Mouse (Mus musculus) forebrain, embryonic 11.5 days (tissue): ENCODE data around the gene Ankmy2. TPM values are rescaled to one million over a fixed set of nuclear protein-coding genes. Genes with fewer than 3 reads are reported as not detected.

ENCODE experiments used
- ATAC-seq: fragments of 200-750 bp; cut with Nextera tagmentation; replicated peaks from 2 replicates; pipeline ENCODE4 v1.8.0; 2017; ENCODE audit warnings: moderate TSS enrichment; ENCODE audit not compliant: low FRiP score
- DNase-seq: peaks from one replicate; pipeline ENCODE4 v3.0.0-alpha.2; 2017; ENCODE audit warnings: low spot score
- H3K27ac ChIP-seq: fragments of 300-500 bp; sonication (generic); 2 replicates; pipeline ENCODE4 v1.5.1; 2014; ENCODE audit warnings: low read depth, low read length
- H3K27me3 ChIP-seq: fragments of 300-500 bp; sonication (generic); 2 replicates; pipeline ENCODE4 v1.6.1; 2014; ENCODE audit warnings: mild to moderate bottlenecking, low read length, mixed read lengths; ENCODE audit not compliant: control insufficient read depth, insufficient read depth
- H3K36me3 ChIP-seq: fragments of 300-500 bp; sonication (generic); 2 replicates; pipeline ENCODE4 v1.6.1; 2014; ENCODE audit warnings: mild to moderate bottlenecking, low read length, moderate library complexity, mixed read lengths; ENCODE audit not compliant: control insufficient read depth, insufficient read depth
- H3K4me1 ChIP-seq: fragments of 300-500 bp; sonication (generic); replicated peaks from 2 replicates; pipeline ENCODE4 v1.6.1; 2014; ENCODE audit warnings: low read length, mixed read lengths; ENCODE audit not compliant: control insufficient read depth, insufficient read depth
- H3K4me2 ChIP-seq: fragments of 300-500 bp; sonication (generic); 2 replicates; pipeline ENCODE4 v1.6.1; 2014; ENCODE audit warnings: low read depth, mild to moderate bottlenecking, low read length, moderate library complexity, mixed read lengths; ENCODE audit not compliant: severe bottlenecking
- H3K4me3 ChIP-seq: fragments of 300-500 bp; sonication (generic); 2 replicates; pipeline ENCODE4 v1.5.1; 2014; ENCODE audit warnings: low read depth, low read length
- H3K9ac ChIP-seq: fragments of 300-500 bp; sonication (generic); 2 replicates; pipeline ENCODE4 v1.6.1; 2014; ENCODE audit warnings: low read length
- H3K9me3 ChIP-seq: fragments of 300-500 bp; sonication (generic); 2 replicates; pipeline ENCODE4 v1.6.1; 2016; ENCODE audit warnings: low read length, mixed read lengths; ENCODE audit not compliant: control insufficient read depth
- WGBS: fragments of 180-500 bp; shearing (Covaris S2); extraction: QIAGEN DNeasy Blood & Tissue Kit; methylation state at CpG from one replicate; pipeline ENCODE4 v1.1.7; 2014; 5-methylcytosine and 5-hydroxymethylcytosine counted together
- polyA plus RNA-seq: library from polyadenylated mRNA; unstranded; fragments of >200 nt; fragmentation: Nextera tagmentation; extraction: Ambion mirVana; gene quantifications from 2 replicates; pipeline ENCODE4 v1.2.1, GENCODE M21; 2014

Ankmy2 gene
- polyA plus RNA-seq, 1 experiment from 2014 or later, result 30.6 TPM

GRCm38 (mm10) chr12:36150265-36150664 lies 6.6 kb upstream of the Ankmy2 start:
- ATAC-seq, result no peak
- 95% methylated on average over 2 of the region's 2 CpGs for WGBS

GRCm38 (mm10) chr12:36150737-36151136 lies 6.2 kb upstream of the Ankmy2 start:
- Histone ChIP-seq H3K9ac (no peak overlapping the region), H3K4me1 (no peaks in the 10 kb centered on the region), H3K9me3 (no peaks in the 10 kb centered on the region), H3K27ac (no peak overlapping the region), H3K27me3 (no peaks in the 10 kb centered on the region), H3K4me3 (no peak overlapping the region), H3K36me3 (no peaks in the 10 kb centered on the region; the same call in 1 of the 2 replicates), H3K4me2 (no peak overlapping the region)
- WGBS, result 97% methylated on average over 2 of the region's 2 CpGs
- DNase-seq (no peak), ATAC-seq (no peak)

More at GRCm38 (mm10) chr12:36150265-36150664, 6.6 kb upstream of the Ankmy2 start:
- no peaks in the 10 kb centered on the region for H3K9me3 ChIP-seq
- H3K36me3 ChIP-seq, result no peaks in the 10 kb centered on the region; the same call in 1 of the 2 replicates
- no peaks in the 10 kb centered on the region for H3K4me1 ChIP-seq
- H3K4me2 ChIP-seq, result no peak overlapping the region
- DNase-seq, result no peak
- no peak overlapping the region for H3K27ac ChIP-seq
- no peak overlapping the region for H3K4me3 ChIP-seq
- H3K9ac ChIP-seq, result no peak overlapping the region
- H3K27me3 ChIP-seq, result no peaks in the 10 kb centered on the region

DNA sequence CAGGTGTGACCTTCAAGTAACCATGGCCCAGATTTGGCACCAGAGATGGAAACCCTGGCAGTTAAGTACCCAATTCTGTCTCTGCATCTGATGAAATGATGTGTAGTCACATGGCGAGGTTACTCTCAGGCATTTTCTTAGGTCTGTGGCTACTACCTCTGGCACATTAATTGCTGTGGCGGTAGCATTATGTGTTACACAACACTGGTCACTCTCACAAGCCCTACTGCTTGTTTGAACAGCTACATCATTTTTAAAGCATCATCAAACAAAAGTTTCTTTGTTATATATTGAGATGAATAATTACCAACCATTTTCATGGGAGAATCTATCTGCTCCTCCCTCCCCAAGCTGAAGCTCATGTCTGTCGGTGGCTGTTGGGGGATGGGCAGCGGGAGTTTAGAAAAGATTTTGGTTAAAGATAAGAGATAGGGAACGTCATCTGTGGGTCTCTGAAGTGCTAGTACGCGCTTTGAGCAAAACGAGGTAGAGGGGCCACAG lies 1.7 kb upstream of the Ankmy2 start:
- H3K4me3 ChIP-seq, result peak overlapping the region; percentile 87
- H3K27ac ChIP-seq, result no peak overlapping the region
- peak overlapping the region; percentile 76 for H3K4me2 ChIP-seq
- H3K36me3 ChIP-seq, result no peaks in the 10 kb centered on the region
- no peaks in the 10 kb centered on the region for H3K27me3 ChIP-seq
- no peaks in the 10 kb centered on the region for H3K4me1 ChIP-seq
- H3K9ac ChIP-seq, result peak overlapping the region; percentile 90
- no peaks in the 10 kb centered on the region for H3K9me3 ChIP-seq
- DNase-seq, result no peak
- WGBS, result 19% methylated on average over 8 of the region's 8 CpGs
- no peak for ATAC-seq

- Histone ChIP-seq H3K36me3 (no peaks in the 10 kb centered on the region), H3K4me3 (peak overlapping the region; percentile 87), H3K9me3 (no peaks in the 10 kb centered on the region), H3K27ac (peak overlapping the region; percentile 25; the same call in 1 of the 2 replicates), H3K4me1 (no peaks in the 10 kb centered on the region), H3K9ac (peak overlapping the region; percentile 90), H3K27me3 (no peaks in the 10 kb centered on the region), H3K4me2 (peak overlapping the region; percentile 76)
- DNase-seq (no peak), ATAC-seq (peak; percentile 69)
- under 1% methylated on average over 33 of the region's 33 CpGs for WGBS
These were observed 745 bp upstream of the Ankmy2 start for GRCm38 (mm10) chr12:36156101-36156636.

DNA sequence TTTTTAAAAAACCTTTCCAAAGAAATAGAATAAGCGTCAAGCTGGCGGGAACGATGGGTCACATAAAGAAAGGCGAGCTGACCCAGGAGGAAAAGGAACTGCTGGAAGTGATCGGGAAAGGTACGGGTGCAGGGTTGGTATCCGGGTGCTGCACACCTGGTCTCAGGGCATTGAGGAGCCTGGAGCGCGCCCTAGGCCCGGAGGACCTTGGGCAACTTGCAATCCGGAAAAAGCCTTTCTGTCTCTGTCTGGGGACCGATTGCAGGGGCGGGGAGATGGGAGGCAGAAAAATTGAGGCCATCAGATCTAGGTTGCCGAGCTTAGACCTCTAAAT lies 357 bp downstream of the Ankmy2 start:
- H3K27ac ChIP-seq, result 0 out of 2 replicates have a peak overlapping the region, but pooled peaks have one; percentile 9
- no peaks in the 10 kb centered on the region for H3K9me3 ChIP-seq
- no peaks in the 10 kb centered on the region for H3K4me1 ChIP-seq
- peak overlapping the region; percentile 76 for H3K4me2 ChIP-seq
- peak overlapping the region; percentile 87 for H3K4me3 ChIP-seq
- WGBS, result under 1% methylated on average over 14 of the region's 14 CpGs
- no peaks in the 10 kb centered on the region for H3K36me3 ChIP-seq
- DNase-seq (no peak), ATAC-seq (peak; percentile 21)
- peak overlapping the region; percentile 90 for H3K9ac ChIP-seq
- H3K27me3 ChIP-seq, result no peaks in the 10 kb centered on the region

DNA sequence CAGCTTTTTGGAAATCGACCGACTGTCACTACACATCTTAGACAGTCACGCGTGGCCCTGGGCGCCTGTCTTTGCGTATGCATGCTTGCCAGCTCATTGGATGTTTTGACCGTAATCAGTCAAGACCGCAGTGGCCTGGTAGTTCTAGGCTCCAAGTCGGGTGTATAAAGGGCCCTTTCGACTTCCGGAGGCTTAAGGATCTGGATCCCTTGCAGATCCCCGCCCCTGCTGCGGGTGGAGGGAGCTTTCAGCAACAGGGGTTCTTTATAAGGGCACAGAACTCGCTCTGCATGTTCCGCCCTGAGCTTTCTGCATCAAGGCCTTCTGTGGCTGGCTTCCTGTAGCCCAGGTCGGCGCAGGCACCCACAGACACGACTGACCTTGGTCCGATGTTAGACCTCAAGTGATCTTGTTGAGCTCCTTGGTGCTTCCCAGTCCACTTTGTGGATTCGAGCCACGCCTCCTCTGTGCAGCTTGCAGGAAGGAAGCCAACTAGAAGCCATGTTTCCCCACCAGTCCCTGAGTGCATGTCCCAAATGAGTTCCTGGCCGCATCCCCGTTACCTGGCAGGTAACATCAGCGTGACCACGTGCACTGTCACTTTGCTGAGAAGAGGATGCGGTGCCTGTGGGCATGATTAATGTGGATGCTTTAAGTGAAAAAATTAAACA lies 859 bp downstream of the Ankmy2 start, which contains the start of gene Bzw2:
Gene Bzw2, minus strand, starts transcription at position 443 of the 671 bp plus-strand sequence.
- peak within 1 kb of the TSS; percentile 90 for H3K9ac ChIP-seq
- H3K27ac ChIP-seq, result peak within 1 kb of the TSS; percentile 9; the same call in 1 of the 2 replicates
- no peaks in the 10 kb centered on the region for H3K4me1 ChIP-seq
- WGBS, result 3% methylated on average over 26 of the region's 26 CpGs
- H3K4me3 ChIP-seq, result peak within 1 kb of the TSS; percentile 87
- peak; percentile 75 for DNase-seq
- H3K27me3 ChIP-seq, result no peaks in the 10 kb centered on the region
- no peaks in the 10 kb centered on the region for H3K36me3 ChIP-seq
- no peak for ATAC-seq
- H3K9me3 ChIP-seq, result no peaks in the 10 kb centered on the region
- H3K4me2 ChIP-seq, result peak within 1 kb of the TSS; percentile 76

DNA sequence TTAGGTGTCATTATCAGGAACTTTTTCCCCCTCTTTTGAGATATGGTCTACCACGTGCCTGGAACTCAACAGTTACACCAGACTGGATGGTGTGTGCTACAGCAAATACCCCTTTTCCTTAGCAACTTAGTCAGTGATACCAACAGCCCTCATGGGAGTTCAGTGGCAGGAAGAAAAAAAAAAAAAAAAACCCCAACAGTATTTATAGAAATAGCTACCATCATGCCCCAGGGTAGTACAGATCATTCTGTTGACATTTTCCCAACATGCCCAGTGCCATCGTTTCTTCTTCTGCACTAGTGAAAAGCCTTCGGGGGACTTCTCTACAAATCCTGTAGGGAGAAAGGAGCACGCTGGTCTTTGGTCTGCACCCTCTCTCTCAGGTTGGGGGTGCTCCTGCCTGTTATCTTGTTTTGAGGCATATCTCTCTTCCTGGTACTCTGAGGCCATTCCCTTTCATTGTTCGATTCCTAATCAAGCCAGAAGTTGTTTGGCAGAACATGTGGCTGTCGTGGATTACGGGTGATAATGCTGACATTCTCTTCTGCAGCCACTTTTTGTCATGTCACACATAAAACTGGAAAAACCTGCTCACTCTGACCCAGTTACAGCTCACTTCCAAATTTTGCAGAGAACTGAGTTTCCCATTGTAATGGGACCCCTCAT lies 7.3 kb downstream of the Ankmy2 start:
- no peak for ATAC-seq
- H3K9ac ChIP-seq, result no peak overlapping the region
- no peak for DNase-seq
- no peaks in the 10 kb centered on the region for H3K4me1 ChIP-seq
- H3K36me3 ChIP-seq, result no peaks in the 10 kb centered on the region
- 87% methylated on average over 7 of the region's 7 CpGs for WGBS
- H3K4me2 ChIP-seq, result no peak overlapping the region
- no peak overlapping the region for H3K27ac ChIP-seq
- no peaks in the 10 kb centered on the region for H3K9me3 ChIP-seq
- H3K27me3 ChIP-seq, result no peaks in the 10 kb centered on the region
- no peak overlapping the region for H3K4me3 ChIP-seq

- H3K9me3 ChIP-seq, result no peaks in the 10 kb centered on the region
- ATAC-seq (no peak), DNase-seq (no peak)
- H3K4me3 ChIP-seq, result no peak overlapping the region
- H3K4me2 ChIP-seq, result no peak overlapping the region
- H3K4me1 ChIP-seq, result no peaks in the 10 kb centered on the region
- no peak overlapping the region for H3K9ac ChIP-seq
- 33% methylated on average over 1 of the region's 1 CpGs for WGBS
- H3K27me3 ChIP-seq, result no peaks in the 10 kb centered on the region
- H3K36me3 ChIP-seq, result no peaks in the 10 kb centered on the region
- H3K27ac ChIP-seq, result no peak overlapping the region
These were observed 8.4 kb downstream of the Ankmy2 start for GRCm38 (mm10) chr12:36165299-36165698.
